Mouse (Mus musculus): ENCODE results near the gene Alk. TPM values are rescaled to one million over a fixed set of nuclear protein-coding genes. Genes with fewer than 3 reads are reported as not detected.

Alk gene
- polyA plus RNA-seq, 1 experiment from 2014 or later, result 2.0 TPM

GRCm38 (mm10) chr17:71995539-71995938, 608.9 kb downstream of the Alk start:
- H3K27me3 ChIP-seq, result no peaks in the 10 kb centered on the region
- no peaks in the 10 kb centered on the region for H3K36me3 ChIP-seq (ENCODE audit: poor library complexity, severe bottlenecking)
- H3K9ac ChIP-seq, result no peak overlapping the region
- H3K27ac ChIP-seq, result no peak overlapping the region
- no peak overlapping the region for H3K4me2 ChIP-seq
- H3K9me3 ChIP-seq (replicated peaks), result no peaks in the 10 kb centered on the region
- H3K4me3 ChIP-seq, result no peak overlapping the region
- 93% methylated on average over 3 of the region's 3 CpGs for WGBS
- ATAC-seq, result no peak
- no peaks in the 10 kb centered on the region for H3K4me1 ChIP-seq

- Histone ChIP-seq H3K4me2 (no peak overlapping the region), H3K27me3 (no peaks in the 10 kb centered on the region), H3K9ac (no peak overlapping the region), H3K4me3 (no peak overlapping the region), H3K4me1 (no peaks in the 10 kb centered on the region), H3K9me3 (replicated peaks) (no peaks in the 10 kb centered on the region), H3K27ac (no peak overlapping the region), H3K36me3 (ENCODE audit: poor library complexity, severe bottlenecking) (no peaks in the 10 kb centered on the region)
- 88% methylated on average over 1 of the region's 1 CpGs for WGBS
- ATAC-seq, result no peak
These were observed 610.3 kb downstream of the Alk start for GRCm38 (mm10) chr17:71994144-71994543.

GRCm38 (mm10) chr17:71993011-71993410, 611.4 kb downstream of the Alk start:
- Histone ChIP-seq H3K4me1 (no peaks in the 10 kb centered on the region), H3K27ac (no peak overlapping the region), H3K9me3 (replicated peaks) (no peaks in the 10 kb centered on the region), H3K4me2 (no peak overlapping the region), H3K9ac (no peak overlapping the region), H3K4me3 (no peak overlapping the region), H3K36me3 (ENCODE audit: poor library complexity, severe bottlenecking) (no peaks in the 10 kb centered on the region), H3K27me3 (no peaks in the 10 kb centered on the region)
- WGBS, result 88% methylated on average over 2 of the region's 2 CpGs
- no peak for ATAC-seq

GRCm38 (mm10) chr17:71991260-71991659, 613.2 kb downstream of the Alk start:
- Histone ChIP-seq H3K4me1 (peaks cover 9% of the 10 kb centered on the region), H3K4me2 (no peak overlapping the region), H3K27ac (no peak overlapping the region), H3K36me3 (ENCODE audit: poor library complexity, severe bottlenecking) (no peaks in the 10 kb centered on the region), H3K9ac (no peak overlapping the region), H3K4me3 (no peak overlapping the region), H3K27me3 (no peaks in the 10 kb centered on the region), H3K9me3 (replicated peaks) (no peaks in the 10 kb centered on the region)
- no peak for ATAC-seq
- WGBS, result 59% methylated on average over 3 of the region's 3 CpGs

- Histone ChIP-seq H3K27ac (no peak overlapping the region), H3K9ac (no peak overlapping the region), H3K9me3 (replicated peaks) (no peaks in the 10 kb centered on the region), H3K4me2 (no peak overlapping the region), H3K27me3 (no peaks in the 10 kb centered on the region), H3K4me3 (no peak overlapping the region), H3K36me3 (ENCODE audit: poor library complexity, severe bottlenecking) (no peaks in the 10 kb centered on the region), H3K4me1 (peaks cover 9% of the 10 kb centered on the region)
- 78% methylated on average over 4 of the region's 4 CpGs for WGBS
- ATAC-seq, result no peak
These were observed 614.2 kb downstream of the Alk start for GRCm38 (mm10) chr17:71990176-71990720.

GRCm38 (mm10) chr17:71988736-71989569, 615.5 kb downstream of the Alk start:
- WGBS, result 70% methylated on average over 9 of the region's 9 CpGs
- Histone ChIP-seq H3K9me3 (replicated peaks) (no peaks in the 10 kb centered on the region), H3K4me2 (no peak overlapping the region), H3K4me3 (no peak overlapping the region), H3K36me3 (ENCODE audit: poor library complexity, severe bottlenecking) (no peaks in the 10 kb centered on the region), H3K27me3 (no peaks in the 10 kb centered on the region), H3K9ac (no peak overlapping the region), H3K27ac (no peak overlapping the region), H3K4me1 (peaks cover 9% of the 10 kb centered on the region)
- ATAC-seq, result no peak

- 44% methylated on average over 7 of the region's 8 CpGs for WGBS
- no peaks in the 10 kb centered on the region for H3K27me3 ChIP-seq
- no peaks in the 10 kb centered on the region for H3K36me3 ChIP-seq (ENCODE audit: poor library complexity, severe bottlenecking)
- H3K4me2 ChIP-seq, result no peak overlapping the region
- H3K4me1 ChIP-seq, result peaks cover 9% of the 10 kb centered on the region
- ATAC-seq, result 0 out of 2 replicates have a peak, but pooled peaks have one; percentile 6
- no peaks in the 10 kb centered on the region for H3K9me3 ChIP-seq (replicated peaks)
- no peak overlapping the region for H3K9ac ChIP-seq
- H3K4me3 ChIP-seq, result no peak overlapping the region
- no peak overlapping the region for H3K27ac ChIP-seq
These were observed 617.4 kb downstream of the Alk start for GRCm38 (mm10) chr17:71986998-71987397.

- WGBS, result 63% methylated on average over 9 of the region's 9 CpGs
- no peak for ATAC-seq
These were observed 618.0 kb downstream of the Alk start for GRCm38 (mm10) chr17:71986456-71986855.

GRCm38 (mm10) chr17:71981177-71981576, 623.2 kb downstream of the Alk start:
- Histone ChIP-seq H3K27me3 (no peaks in the 10 kb centered on the region), H3K36me3 (ENCODE audit: poor library complexity, severe bottlenecking) (no peaks in the 10 kb centered on the region), H3K4me2 (no peak overlapping the region; the same call in 1 of the 2 replicates), H3K9ac (no peak overlapping the region), H3K9me3 (replicated peaks) (no peaks in the 10 kb centered on the region), H3K4me3 (no peak overlapping the region), H3K27ac (peak overlapping the region; percentile 75), H3K4me1 (peaks cover 39% of the 10 kb centered on the region)
- peak; percentile 54 for ATAC-seq
- WGBS, result 47% methylated on average over 4 of the region's 4 CpGs

More at GRCm38 (mm10) chr17:71986456-71986855, 618.0 kb downstream of the Alk start:
- Histone ChIP-seq H3K27ac (no peak overlapping the region), H3K9ac (no peak overlapping the region), H3K4me3 (no peak overlapping the region), H3K4me1 (peaks cover 12% of the 10 kb centered on the region), H3K36me3 (ENCODE audit: poor library complexity, severe bottlenecking) (no peaks in the 10 kb centered on the region), H3K4me2 (no peak overlapping the region), H3K27me3 (no peaks in the 10 kb centered on the region), H3K9me3 (replicated peaks) (no peaks in the 10 kb centered on the region)

GRCm38 (mm10) chr17:71980518-71981145, 623.8 kb downstream of the Alk start:
- Histone ChIP-seq H3K4me2 (no peak overlapping the region; the same call in 1 of the 2 replicates), H3K27me3 (no peaks in the 10 kb centered on the region), H3K4me3 (no peak overlapping the region), H3K36me3 (ENCODE audit: poor library complexity, severe bottlenecking) (no peaks in the 10 kb centered on the region), H3K27ac (peak overlapping the region; percentile 75), H3K9me3 (replicated peaks) (no peaks in the 10 kb centered on the region), H3K9ac (no peak overlapping the region), H3K4me1 (peaks cover 42% of the 10 kb centered on the region)
- peak; percentile 93 for ATAC-seq
- WGBS, result 15% methylated on average over 3 of the region's 3 CpGs

- Histone ChIP-seq H3K27ac (no peak overlapping the region), H3K9me3 (replicated peaks) (no peaks in the 10 kb centered on the region), H3K27me3 (no peaks in the 10 kb centered on the region), H3K9ac (no peak overlapping the region), H3K4me3 (no peak overlapping the region), H3K36me3 (ENCODE audit: poor library complexity, severe bottlenecking) (no peaks in the 10 kb centered on the region), H3K4me1 (peaks cover 42% of the 10 kb centered on the region), H3K4me2 (no peak overlapping the region)
- 96% methylated on average over 8 of the region's 8 CpGs for WGBS
- ATAC-seq, result no peak
These were observed 625.3 kb downstream of the Alk start for GRCm38 (mm10) chr17:71979137-71979536.

- Histone ChIP-seq H3K27me3 (no peaks in the 10 kb centered on the region), H3K36me3 (ENCODE audit: poor library complexity, severe bottlenecking) (no peaks in the 10 kb centered on the region), H3K9ac (no peak overlapping the region), H3K4me1 (peaks cover 45% of the 10 kb centered on the region), H3K27ac (peak overlapping the region; percentile 41; the same call in 1 of the 2 replicates), H3K9me3 (replicated peaks) (no peaks in the 10 kb centered on the region), H3K4me2 (no peak overlapping the region), H3K4me3 (no peak overlapping the region)
- WGBS, result 28% methylated on average over 4 of the region's 4 CpGs
- ATAC-seq, result peak; percentile 47
These were observed 627.8 kb downstream of the Alk start for GRCm38 (mm10) chr17:71976661-71977060.
